Mouse (Mus musculus) midbrain, postnatal 0 days (tissue): ENCODE results near the gene Lrmda. TPM values are rescaled to one million over a fixed set of nuclear protein-coding genes. Genes with fewer than 3 reads are reported as not detected.

ENCODE experiments used
- ATAC-seq: fragments of 200-750 bp; cut with Nextera tagmentation; 2 replicates; pipeline ENCODE4 v1.8.0; 2017; ENCODE audit warnings: moderate number of reproducible peaks, mild to moderate bottlenecking, moderate TSS enrichment, moderate library complexity; ENCODE audit not compliant: low FRiP score
- DNase-seq: peaks from one replicate; pipeline ENCODE4 v3.0.0-alpha.2; 2015; ENCODE audit warnings: low spot score
- H3K27ac ChIP-seq: fragments of 300-500 bp; sonication (generic); 2 replicates; pipeline ENCODE4 v1.5.1; 2014; ENCODE audit warnings: low read depth, mild to moderate bottlenecking, low read length, mixed read lengths
- H3K27me3 ChIP-seq: fragments of 300-500 bp; sonication (generic); 2 replicates; pipeline ENCODE4 v1.6.1; 2014; ENCODE audit warnings: low read length, control low read depth, mixed read lengths; ENCODE audit not compliant: insufficient read depth
- H3K36me3 ChIP-seq: fragments of 300-500 bp; sonication (generic); 2 replicates; pipeline ENCODE4 v1.6.1; 2014; ENCODE audit warnings: low read length, control low read depth, mixed read lengths; ENCODE audit not compliant: insufficient read depth
- H3K4me1 ChIP-seq: fragments of 300-500 bp; sonication (generic); 2 replicates; pipeline ENCODE4 v1.6.1; 2014; ENCODE audit warnings: mild to moderate bottlenecking, control low read depth, antibody characterized with exemption, low read length, mixed read lengths; ENCODE audit not compliant: insufficient read depth
- H3K4me2 ChIP-seq: fragments of 300-500 bp; sonication (generic); 2 replicates; pipeline ENCODE4 v1.6.1; 2014; ENCODE audit warnings: low read depth, mild to moderate bottlenecking, low read length, mixed read lengths; ENCODE audit not compliant: poor library complexity, severe bottlenecking
- H3K4me3 ChIP-seq: fragments of 300-500 bp; sonication (generic); 2 replicates; pipeline ENCODE4 v1.5.1; 2014; ENCODE audit warnings: low read depth, mild to moderate bottlenecking, low read length, moderate library complexity
- H3K9ac ChIP-seq: fragments of 300-500 bp; sonication (generic); replicated peaks from 2 replicates; pipeline ENCODE4 v1.6.1; 2014; ENCODE audit warnings: mild to moderate bottlenecking, low read length, moderate library complexity, mixed read lengths; ENCODE audit not compliant: poor library complexity, severe bottlenecking
- H3K9me3 ChIP-seq: fragments of 300-500 bp; sonication (generic); 2 replicates; pipeline ENCODE4 v1.6.1; 2016; ENCODE audit warnings: low read length, control low read depth
- CTCF ChIP-seq: IDR thresholded peaks from 2 replicates; pipeline ENCODE4 v1.5.1; 2016; ENCODE audit warnings: antibody characterized with exemption, mild to moderate bottlenecking
- WGBS: fragments of 180-500 bp; shearing (Covaris S2); extraction: QIAGEN DNeasy Blood & Tissue Kit; methylation state at CpG from one replicate; pipeline ENCODE4 v1.1.7; 2014; 5-methylcytosine and 5-hydroxymethylcytosine counted together
- polyA plus RNA-seq: library from polyadenylated mRNA; unstranded; fragments of >200 nt; fragmentation: Nextera tagmentation; extraction: Ambion mirVana; gene quantifications from 2 replicates; pipeline ENCODE4 v1.2.1, GENCODE M21; 2015
- total RNA-seq: library from RNA; depleted of rRNA; stranded (reverse); fragments of >200 nt; gene quantifications from 2 replicates; pipeline ENCODE4 v1.2.3, GENCODE M21; 2014

Gene Lrmda
- total and polyA plus RNA-seq, 2 experiments from 2014 or later, result 0.35 TPM; not detected in 1

DNA sequence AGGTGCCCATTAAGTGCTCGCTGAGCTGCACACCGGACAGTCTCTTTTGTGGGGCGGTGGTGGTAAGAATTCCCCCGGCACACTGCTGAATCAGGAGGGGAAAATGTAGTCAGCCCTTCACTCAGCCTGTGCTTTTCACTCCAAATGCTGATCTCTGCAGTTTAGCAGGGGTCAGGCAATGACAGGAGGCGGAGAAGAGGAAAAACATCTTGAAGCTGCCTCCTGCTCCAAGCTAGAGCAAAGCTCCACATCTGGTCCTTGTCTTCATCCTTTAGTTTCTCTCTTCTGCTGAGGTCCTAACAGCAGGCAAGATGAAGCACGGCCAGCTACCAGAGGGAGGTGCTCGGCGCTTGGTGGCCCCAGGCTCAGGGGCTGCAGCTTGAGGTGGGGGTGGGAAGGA is 36.1 kb downstream of the Lrmda start:
- TF ChIP-seq CTCF, result no peak
- no peak overlapping the region for H3K4me3 ChIP-seq
- no peak overlapping the region for H3K27ac ChIP-seq
- 82% methylated on average over 8 of the region's 8 CpGs for WGBS
- ATAC-seq (no peak), DNase-seq (no peak)
- no peaks in the 10 kb centered on the region for H3K36me3 ChIP-seq
- H3K27me3 ChIP-seq, result no peaks in the 10 kb centered on the region
- H3K9ac ChIP-seq, result no peak overlapping the region
- peaks cover 6% of the 10 kb centered on the region; the same call in 1 of the 2 replicates for H3K4me1 ChIP-seq
- H3K9me3 ChIP-seq, result no peaks in the 10 kb centered on the region
- H3K4me2 ChIP-seq, result no peak overlapping the region

DNA sequence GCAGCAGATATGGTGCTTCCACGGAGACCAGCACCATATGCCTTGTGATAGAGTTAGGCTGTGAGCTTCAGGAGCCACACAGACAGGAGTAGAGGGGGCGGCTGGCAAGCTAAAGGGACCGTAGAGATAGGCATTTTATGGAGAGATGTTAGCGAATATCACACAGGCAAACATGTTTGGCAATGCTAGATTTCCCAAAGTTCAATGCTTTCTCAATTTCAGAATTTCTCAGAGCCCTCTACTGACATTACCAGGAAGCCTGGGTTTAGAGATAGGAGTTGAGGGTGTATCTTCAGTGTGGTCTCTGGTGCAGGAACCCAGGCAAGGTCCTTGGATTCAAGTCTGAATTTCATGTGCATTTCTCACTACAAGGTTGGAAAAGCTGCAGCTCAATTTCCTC is 36.7 kb downstream of the Lrmda start:
- H3K4me1 ChIP-seq, result peaks cover 9% of the 10 kb centered on the region; the same call in 1 of the 2 replicates
- H3K27ac ChIP-seq, result no peak overlapping the region
- no peak overlapping the region for H3K4me2 ChIP-seq
- H3K9ac ChIP-seq, result no peak overlapping the region
- H3K4me3 ChIP-seq, result no peak overlapping the region
- no peaks in the 10 kb centered on the region for H3K27me3 ChIP-seq
- ATAC-seq, result no peak
- TF ChIP-seq CTCF, result no peak
- H3K9me3 ChIP-seq, result no peaks in the 10 kb centered on the region
- no peaks in the 10 kb centered on the region for H3K36me3 ChIP-seq
- no peak for DNase-seq
- 86% methylated on average over 4 of the region's 4 CpGs for WGBS

DNA sequence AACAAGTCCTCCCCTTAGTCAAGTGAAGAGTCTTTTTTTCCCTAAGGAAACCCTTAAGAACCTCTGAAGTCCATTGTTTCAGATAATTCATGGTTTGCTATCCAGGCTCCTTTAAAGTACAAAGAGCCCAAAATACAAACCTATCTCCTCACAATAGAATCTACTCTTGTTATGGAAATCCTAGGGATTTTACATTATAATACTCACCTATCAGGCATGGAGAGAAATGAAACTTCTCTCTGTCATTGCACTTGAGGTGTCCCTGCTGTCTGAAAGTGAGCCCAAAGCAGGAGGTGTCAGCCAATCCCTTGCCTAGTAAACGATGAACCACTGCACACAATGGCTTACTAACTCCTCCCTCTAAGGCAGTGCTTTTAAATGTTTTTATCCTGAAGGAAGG is 39.2 kb downstream of the Lrmda start:
- DNase-seq, result no peak
- Histone ChIP-seq H3K4me3 (no peak overlapping the region), H3K36me3 (no peaks in the 10 kb centered on the region), H3K27ac (no peak overlapping the region), H3K9ac (no peak overlapping the region), H3K4me1 (0 out of 2 replicates have a peak, but pooled peaks cover 4% of the 10 kb centered on the region), H3K9me3 (no peaks in the 10 kb centered on the region), H3K4me2 (no peak overlapping the region), H3K27me3 (0 out of 2 replicates have a peak, but pooled peaks cover 4% of the 10 kb centered on the region)
- WGBS, result 46% methylated on average over 1 of the region's 1 CpGs
- ATAC-seq, result no peak
- TF ChIP-seq CTCF, result no peak

DNA sequence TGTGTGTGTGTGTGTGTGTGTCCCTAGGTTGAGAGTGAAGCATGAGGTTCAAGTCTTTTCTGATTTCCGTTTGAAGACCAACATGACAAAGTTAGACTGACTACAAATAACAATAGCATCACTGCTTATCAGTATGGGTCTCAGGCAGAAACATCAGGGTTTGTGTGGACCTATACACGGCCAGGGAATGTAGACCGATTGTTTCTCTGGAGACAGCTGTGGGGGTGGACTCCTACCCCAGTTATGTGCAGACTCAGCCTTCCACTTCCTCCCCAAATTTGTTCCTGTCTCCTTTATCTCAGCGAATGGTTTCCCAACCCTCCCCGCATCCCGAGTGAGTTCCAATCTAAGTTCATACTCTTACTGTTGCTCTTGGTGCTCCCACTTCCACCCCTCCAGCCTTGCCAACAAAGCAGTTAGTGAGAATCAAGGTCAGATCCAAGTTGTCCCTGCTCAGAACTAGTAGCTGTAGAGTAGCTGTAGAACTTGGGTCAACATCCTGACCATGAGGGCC is 39.9 kb downstream of the Lrmda start:
- WGBS, result 91% methylated on average over 6 of the region's 6 CpGs
- H3K27me3 ChIP-seq, result 0 out of 2 replicates have a peak, but pooled peaks cover 4% of the 10 kb centered on the region
- TF ChIP-seq CTCF, result no peak
- DNase-seq, result no peak
- H3K4me1 ChIP-seq, result 0 out of 2 replicates have a peak, but pooled peaks cover 4% of the 10 kb centered on the region
- H3K4me2 ChIP-seq, result no peak overlapping the region
- H3K4me3 ChIP-seq, result no peak overlapping the region
- H3K9me3 ChIP-seq, result no peaks in the 10 kb centered on the region
- H3K9ac ChIP-seq, result no peak overlapping the region
- no peak overlapping the region for H3K27ac ChIP-seq
- H3K36me3 ChIP-seq, result no peaks in the 10 kb centered on the region
- ATAC-seq, result no peak

DNA sequence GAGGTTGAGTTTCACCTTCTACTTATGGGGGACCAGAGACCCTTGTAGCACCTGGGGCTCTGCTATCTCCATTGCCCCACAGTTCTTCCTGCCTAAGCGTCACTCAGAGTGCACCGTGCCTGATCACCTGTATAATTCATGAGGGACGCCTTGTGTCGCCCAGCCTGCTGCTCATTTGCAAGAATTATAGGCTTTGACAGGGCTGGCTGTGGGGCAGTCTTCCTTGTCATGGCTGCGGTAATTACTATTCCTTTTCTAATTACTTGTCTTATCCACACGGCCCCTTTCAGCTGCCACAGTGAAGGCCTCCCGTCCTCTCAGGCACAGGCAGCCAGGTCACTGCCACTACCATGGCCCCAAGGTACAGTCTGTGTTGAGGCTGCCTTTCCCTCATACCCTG is 41.3 kb downstream of the Lrmda start:
- Histone ChIP-seq H3K27me3 (0 out of 2 replicates have a peak, but pooled peaks cover 4% of the 10 kb centered on the region), H3K27ac (no peak overlapping the region), H3K9me3 (no peaks in the 10 kb centered on the region), H3K36me3 (no peaks in the 10 kb centered on the region), H3K4me1 (0 out of 2 replicates have a peak, but pooled peaks cover 4% of the 10 kb centered on the region), H3K4me2 (no peak overlapping the region), H3K9ac (no peak overlapping the region), H3K4me3 (no peak overlapping the region)
- no peak for ATAC-seq
- WGBS, result 37% methylated on average over 7 of the region's 7 CpGs
- peak; percentile 24 for DNase-seq
- no peak for TF ChIP-seq CTCF

DNA sequence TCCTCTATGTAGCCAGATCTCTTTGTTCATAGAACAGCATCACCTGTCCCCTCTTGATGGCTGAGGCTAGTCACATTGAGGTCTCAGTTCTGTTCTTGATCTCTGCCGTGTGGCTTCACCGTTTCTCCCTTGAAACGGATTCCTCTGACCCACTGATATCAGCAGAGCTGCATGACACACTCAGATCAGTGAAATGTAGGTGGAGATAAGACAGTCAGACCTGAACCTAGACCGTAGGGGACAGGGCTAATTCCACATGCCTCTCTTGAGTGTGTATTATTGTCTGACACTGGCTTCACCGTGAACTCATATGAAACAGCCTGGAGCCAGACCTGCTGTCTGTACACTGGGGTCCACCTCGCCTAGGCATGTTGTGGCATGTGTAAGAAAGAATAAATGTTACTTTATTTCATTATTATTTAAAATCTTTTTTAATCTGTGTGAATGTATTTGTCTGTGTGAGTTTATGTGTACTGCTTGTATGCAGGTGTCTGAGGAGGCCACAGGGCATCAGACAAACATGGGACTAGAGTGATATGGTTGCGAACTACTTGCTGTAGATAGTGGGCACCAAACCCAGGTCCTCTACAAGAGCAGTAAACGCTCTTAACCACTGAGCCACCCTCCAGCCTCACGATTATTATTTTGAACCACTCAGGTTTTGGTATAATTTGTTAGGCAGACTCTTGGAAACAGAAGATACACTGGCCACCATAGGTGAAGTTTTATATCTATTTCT is 42.8 kb downstream of the Lrmda start:
- Histone ChIP-seq H3K27me3 (0 out of 2 replicates have a peak, but pooled peaks cover 4% of the 10 kb centered on the region), H3K4me1 (0 out of 2 replicates have a peak, but pooled peaks cover 4% of the 10 kb centered on the region), H3K4me3 (no peak overlapping the region), H3K9ac (no peak overlapping the region), H3K27ac (no peak overlapping the region), H3K9me3 (no peaks in the 10 kb centered on the region), H3K36me3 (no peaks in the 10 kb centered on the region), H3K4me2 (no peak overlapping the region)
- ATAC-seq (no peak), DNase-seq (no peak)
- 85% methylated on average over 9 of the region's 9 CpGs for WGBS
- no peak for TF ChIP-seq CTCF
